Mouse (Mus musculus) CH12.LX (cell line): ENCODE results near the gene Atp6v0b. TPM values are rescaled to one million over a fixed set of nuclear protein-coding genes. Genes with fewer than 3 reads are reported as not detected.

Experiments
- DNase-seq: peaks from one replicate; pipeline ENCODE4 v3.0.0-alpha.2; 2013; ENCODE audit errors: extremely low read depth
- H3K27ac ChIP-seq: 2 replicates; pipeline ENCODE4 v1.5.1; 2012; ENCODE audit warnings: low read depth, mild to moderate bottlenecking, control low read depth, moderate library complexity; ENCODE audit not compliant: insufficient read depth
- H3K27me3 ChIP-seq: replicated peaks from 2 replicates; pipeline ENCODE3; 2012; ENCODE audit warnings: inconsistent platforms
- H3K36me3 ChIP-seq, 2 experiments: replicated peaks in 1 of 2; 2 replicates each; pipeline versions ENCODE3 to v1.6.1; 2012; ENCODE audit warnings: inconsistent platforms in 1 of 2, low read length in 1 of 2, mild to moderate bottlenecking in 1 of 2, mixed read lengths in 1 of 2, moderate library complexity in 1 of 2; ENCODE audit not compliant: control insufficient read depth in 1 of 2, insufficient read depth in 1 of 2
- H3K4me1 ChIP-seq, 2 experiments: 2 replicates each; pipeline ENCODE4 v1.6.1; 2012; ENCODE audit warnings: inconsistent platforms in 1 of 2, moderate library complexity in 1 of 2; ENCODE audit not compliant: insufficient read depth in 2 of 2, control insufficient read depth in 1 of 2
- H3K4me2 ChIP-seq: 2 replicates; pipeline ENCODE4 v1.6.1; 2012; ENCODE audit warnings: low read depth, mild to moderate bottlenecking, control low read depth; ENCODE audit not compliant: poor library complexity, insufficient read depth, severe bottlenecking
- H3K4me3 ChIP-seq, 3 experiments: fragments of 150-350 bp in 1 of 3; sonication (generic) in 1 of 3; replicated peaks in 1 of 3; 2 replicates each; pipeline versions ENCODE3 to v1.5.1; 2011 to 2012; ENCODE audit warnings: low read depth in 2 of 3, low read length in 2 of 3, mild to moderate bottlenecking in 2 of 3, moderate library complexity in 2 of 3, control low read depth in 1 of 3, improper control_type of control experiment in 1 of 3, inconsistent platforms in 1 of 3, mixed read lengths in 1 of 3; ENCODE audit not compliant: poor library complexity in 1 of 3
- H3K79me2 ChIP-seq: replicated peaks from 2 replicates; pipeline ENCODE4 v1.6.1; 2012; ENCODE audit warnings: mild to moderate bottlenecking, moderate library complexity; ENCODE audit not compliant: control insufficient read depth, poor library complexity, insufficient read depth, severe bottlenecking; ENCODE audit errors: extremely low read depth
- H3K9ac ChIP-seq: 2 replicates; pipeline ENCODE4 v1.6.1; 2012; ENCODE audit warnings: low read depth, mild to moderate bottlenecking, control low read depth, moderate library complexity; ENCODE audit not compliant: insufficient read depth
- H3K9me3 ChIP-seq: replicated peaks from 2 replicates; pipeline ENCODE3; 2012; ENCODE audit warnings: low read length, inconsistent platforms, mixed read lengths
- BHLHE40 ChIP-seq: IDR thresholded peaks from 2 replicates; pipeline ENCODE4 v1.6.1; 2011; ENCODE audit warnings: mild to moderate bottlenecking, low read depth, low read length, improper control_type of control experiment
- CHD1 ChIP-seq: IDR thresholded peaks from 2 replicates; pipeline ENCODE4 v1.6.1; 2012; ENCODE audit warnings: low read depth, low read length, improper control_type of control experiment, inconsistent platforms
- CHD2 ChIP-seq: IDR thresholded peaks from 2 replicates; pipeline ENCODE4 v1.6.1; 2011; ENCODE audit warnings: low read length, improper control_type of control experiment
- CTCF ChIP-seq, 2 experiments: IDR thresholded peaks in 1 of 2; conservative IDR thresholded peaks in 1 of 2; 2 replicates each; pipeline ENCODE4 v1.5.1; 2011 to 2012; ENCODE audit warnings: low read depth in 2 of 2, low read length in 2 of 2, improper control_type of control experiment in 1 of 2, inconsistent platforms in 1 of 2, mild to moderate bottlenecking in 1 of 2, moderate library complexity in 1 of 2
- E2F4 ChIP-seq: IDR thresholded peaks from 2 replicates; pipeline ENCODE4 v1.6.1; 2011; ENCODE audit warnings: low read depth, low read length, improper control_type of control experiment; ENCODE audit not compliant: insufficient replicate concordance
- ETS1 ChIP-seq: conservative IDR thresholded peaks from 2 replicates; pipeline ENCODE4 v1.6.1; 2012; ENCODE audit warnings: low read depth, mild to moderate bottlenecking, inconsistent platforms, low read length, improper control_type of control experiment, moderate library complexity
- GABPA ChIP-seq: IDR thresholded peaks from 2 replicates; pipeline ENCODE4 v1.6.1; 2012; ENCODE audit warnings: low read depth, low read length, improper control_type of control experiment, inconsistent platforms; ENCODE audit not compliant: insufficient replicate concordance
- HCFC1 ChIP-seq: IDR thresholded peaks from 2 replicates; pipeline ENCODE4 v1.6.1; 2012; ENCODE audit warnings: low read depth, mild to moderate bottlenecking, inconsistent platforms, low read length, improper control_type of control experiment
- JUND ChIP-seq: conservative IDR thresholded peaks from 2 replicates; pipeline ENCODE4 v1.6.1; 2011; ENCODE audit warnings: low read depth, low read length, improper control_type of control experiment
- MEF2A ChIP-seq: IDR thresholded peaks from 2 replicates; pipeline ENCODE4 v1.6.1; 2014; ENCODE audit warnings: low read depth, mild to moderate bottlenecking, inconsistent platforms, low read length, improper control_type of control experiment, borderline replicate concordance
- MXI1 ChIP-seq: IDR thresholded peaks from 2 replicates; pipeline ENCODE4 v1.6.1; 2011; ENCODE audit warnings: mild to moderate bottlenecking, low read depth, low read length, improper control_type of control experiment
- MYC ChIP-seq: IDR thresholded peaks from 2 replicates; pipeline ENCODE4 v1.6.1; 2011; ENCODE audit warnings: low read depth, mild to moderate bottlenecking, improper control_type of control experiment, low read length
- NRF1 ChIP-seq: IDR thresholded peaks from 2 replicates; pipeline ENCODE4 v1.6.1; 2014; ENCODE audit warnings: low read depth, mild to moderate bottlenecking, inconsistent platforms, low read length, improper control_type of control experiment, moderate library complexity
- PAX5 ChIP-seq: IDR thresholded peaks from 2 replicates; pipeline ENCODE4 v1.6.1; 2012; ENCODE audit warnings: low read length, inconsistent platforms, mixed read lengths
- POLR2AphosphoS2 ChIP-seq: IDR thresholded peaks from 2 replicates; pipeline ENCODE4 v1.6.1; 2011; ENCODE audit warnings: low read depth, low read length, improper control_type of control experiment
- RAD21 ChIP-seq: IDR thresholded peaks from 2 replicates; pipeline ENCODE4 v1.6.1; 2011; ENCODE audit warnings: low read depth, mild to moderate bottlenecking, low read length, improper control_type of control experiment, moderate library complexity
- RCOR1 ChIP-seq: conservative IDR thresholded peaks from 2 replicates; pipeline ENCODE4 v1.6.1; 2012; ENCODE audit warnings: low read depth, mild to moderate bottlenecking, inconsistent platforms, low read length, improper control_type of control experiment
- SMC3 ChIP-seq: IDR thresholded peaks from 2 replicates; pipeline ENCODE4 v1.6.1; 2011; ENCODE audit warnings: low read depth, low read length, improper control_type of control experiment
- TBP ChIP-seq: conservative IDR thresholded peaks from 2 replicates; pipeline ENCODE4 v1.6.1; 2011; ENCODE audit warnings: low read depth, low read length, improper control_type of control experiment
- TCF12 ChIP-seq: IDR thresholded peaks from 2 replicates; pipeline ENCODE4 v1.6.1; 2014; ENCODE audit warnings: low read depth, mild to moderate bottlenecking, inconsistent platforms, low read length, improper control_type of control experiment
- UBTF ChIP-seq: IDR thresholded peaks from 2 replicates; pipeline ENCODE4 v1.6.1; 2012; ENCODE audit warnings: low read depth, mild to moderate bottlenecking, inconsistent platforms, low read length, improper control_type of control experiment, moderate library complexity
- USF1 ChIP-seq: IDR thresholded peaks from 2 replicates; pipeline ENCODE4 v1.6.1; 2014; ENCODE audit warnings: low read depth, mild to moderate bottlenecking, inconsistent platforms, low read length, improper control_type of control experiment
- ZC3H11A ChIP-seq: IDR thresholded peaks from 2 replicates; pipeline ENCODE4 v1.6.1; 2012; ENCODE audit warnings: low read depth, mild to moderate bottlenecking, inconsistent platforms, low read length, improper control_type of control experiment
- dilution Hi-C: fragments of 300-500 bp; cut with MboI; formaldehyde crosslinking; loops from 2 replicates; pipeline ENCODE4 v1.14.3; 2020; ENCODE audit warnings: low sequenced_read_pairs; ENCODE audit not compliant: extremely low pct_unique_long_range_greater_than_20kb, extremely low pct_ligation_motif_present
- in situ Hi-C: fragments of 300-500 bp; cut with MboI; formaldehyde crosslinking; loops from 3 replicates; pipeline ENCODE4 v1.14.3; 2019; ENCODE audit warnings: low sequenced_read_pairs, low pct_ligation_motif_present, low pct_unique_long_range_greater_than_20kb, mixed read lengths
- polyA plus RNA-seq: library from polyadenylated mRNA; unstranded; fragments of >175 nt; gene quantifications from 2 replicates; pipeline ENCODE4 v1.2.1, GENCODE M21; 2012; ENCODE audit warnings: low read depth; ENCODE audit not compliant: insufficient read length
- total RNA-seq, 2 experiments: library from RNA; depleted of rRNA; stranded (reverse); fragments of 300-350 nt in 1 of 2; fragments of >200 nt in 1 of 2; gene quantifications; 2 replicates each; pipeline ENCODE4 v1.2.3; 2012 to 2014

The Atp6v0b gene
- total and polyA plus RNA-seq, 3 experiments = 176 to 202 (median 186) TPM

DNA sequence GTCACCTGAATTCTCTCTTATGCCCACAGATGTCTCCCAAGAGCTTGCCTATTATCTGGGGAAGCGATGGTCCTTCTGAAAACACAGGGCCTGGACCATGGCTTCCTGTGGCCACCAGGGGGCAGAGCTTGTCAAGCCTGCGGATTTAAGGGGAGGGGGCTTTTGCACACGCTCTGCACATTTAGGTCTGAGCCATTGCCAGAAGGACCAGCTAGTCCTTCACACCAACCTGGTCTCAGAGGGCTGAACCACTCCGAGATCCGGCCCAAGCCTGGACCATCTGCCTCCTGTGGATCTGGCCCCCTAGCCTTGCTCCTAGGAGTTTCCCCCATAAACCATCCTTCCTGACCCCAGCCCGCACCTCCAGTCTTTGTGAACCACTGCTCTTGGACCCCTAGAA, 41.1 kb upstream of the Atp6v0b start:
- no peak overlapping the region for H3K4me3 ChIP-seq
- in situ Hi-C loops = loop anchor here (5.0 kb wide), 1 partner anchor 159 kb away; no protein-coding TSS in a partner anchor

DNA sequence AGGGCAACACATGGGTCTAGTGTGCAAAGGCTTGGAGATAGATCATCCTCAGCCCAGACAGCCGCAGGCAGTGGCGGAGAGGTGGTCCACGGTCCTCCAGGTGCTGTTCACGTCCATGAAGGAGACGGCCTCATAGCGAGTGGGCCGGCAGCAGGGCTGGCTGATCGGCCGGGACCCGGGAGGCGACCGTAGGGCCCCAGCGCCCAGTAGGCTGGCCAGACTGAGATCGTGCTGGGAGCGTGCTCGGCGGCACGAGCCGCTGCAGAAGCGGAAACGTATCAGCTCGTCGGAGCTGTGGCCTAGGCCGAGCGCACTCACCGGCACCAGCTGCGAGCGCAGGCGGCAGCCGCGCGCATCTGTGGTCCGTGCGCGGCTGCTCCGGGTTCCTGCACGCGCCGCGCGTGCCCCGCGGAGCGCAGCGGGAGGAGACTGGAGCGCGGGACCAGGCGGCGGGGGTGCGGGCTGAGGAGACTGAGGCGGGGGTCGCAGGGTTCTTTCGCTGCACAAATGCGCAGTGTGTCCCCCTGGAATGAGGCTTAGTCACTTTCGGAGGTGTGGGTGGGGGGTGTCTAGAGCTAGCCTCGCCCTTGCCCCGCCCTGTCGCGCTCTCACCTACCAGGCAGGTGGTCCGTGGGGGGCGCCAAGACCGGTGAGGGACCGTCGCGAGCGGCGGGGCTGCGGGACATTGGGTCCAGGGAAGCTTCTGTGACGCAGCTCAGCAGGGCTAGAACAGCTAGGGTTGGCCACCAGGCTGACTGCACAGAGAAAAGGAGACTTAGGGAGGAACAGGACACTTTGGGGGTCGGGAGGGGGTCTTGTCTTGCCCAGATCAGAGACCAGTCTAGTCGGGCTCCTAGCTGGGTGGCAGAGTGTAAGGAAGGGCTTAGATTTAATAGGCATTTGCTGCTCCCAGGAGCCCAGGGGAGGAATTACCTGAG, 39.7 kb upstream of the Atp6v0b start:
- Histone ChIP-seq H3K9me3 (peaks cover 2% of the 10 kb centered on the region), H3K36me3 (no peaks in the 10 kb centered on the region), H3K79me2 (no peaks in the 10 kb centered on the region), H3K27ac (no peak overlapping the region), H3K4me3 (no peak overlapping the region), H3K27me3 (no peaks in the 10 kb centered on the region), H3K4me2 (no peak overlapping the region), H3K4me1 (peaks cover 2 to 15% of the 10 kb centered on the region in 2 experiments; a peak in 2 of 4 replicates), H3K9ac (no peak overlapping the region)
- in situ Hi-C loops = loop anchor here (5.0 kb wide), 1 partner anchor 160 kb away; no protein-coding TSS in a partner anchor
- dilution Hi-C loops = no loop called here
- no peak for DNase-seq
- TF ChIP-seq MEF2A (no peak), PAX5 (no peak)

More for the DNA sequence above, 41.1 kb upstream of the Atp6v0b start:
- Histone ChIP-seq H3K4me2 (0 out of 2 replicates have a peak overlapping the region, but pooled peaks have one; percentile 21), H3K36me3 (peaks cover 0 to 7% of the 10 kb centered on the region in 2 experiments), H3K9me3 (peaks cover 2% of the 10 kb centered on the region), H3K27ac (no peak overlapping the region), H3K27me3 (no peaks in the 10 kb centered on the region), H3K79me2 (no peaks in the 10 kb centered on the region), H3K4me1 (peaks cover 2 to 15% of the 10 kb centered on the region in 2 experiments; a peak in 2 of 4 replicates), H3K9ac (no peak overlapping the region)
- DNase-seq = peak; percentile 29
- TF ChIP-seq POLR2AphosphoS2 (no peak), MXI1 (no peak), CHD1 (no peak), BHLHE40 (no peak), SMC3 (peak; percentile 78), GABPA (no peak), RAD21 (peak; percentile 52), CTCF (conservative IDR thresholded peaks at IDR 0.05 in 1 of 2, IDR thresholded peaks at IDR 0.05 in 1 of 2; ENCODE audit: low read depth in 2 of 2, low read length in 2 of 2) (peak; percentile 78 to 82), ZC3H11A (no peak)
- dilution Hi-C loops = no loop called here

DNA sequence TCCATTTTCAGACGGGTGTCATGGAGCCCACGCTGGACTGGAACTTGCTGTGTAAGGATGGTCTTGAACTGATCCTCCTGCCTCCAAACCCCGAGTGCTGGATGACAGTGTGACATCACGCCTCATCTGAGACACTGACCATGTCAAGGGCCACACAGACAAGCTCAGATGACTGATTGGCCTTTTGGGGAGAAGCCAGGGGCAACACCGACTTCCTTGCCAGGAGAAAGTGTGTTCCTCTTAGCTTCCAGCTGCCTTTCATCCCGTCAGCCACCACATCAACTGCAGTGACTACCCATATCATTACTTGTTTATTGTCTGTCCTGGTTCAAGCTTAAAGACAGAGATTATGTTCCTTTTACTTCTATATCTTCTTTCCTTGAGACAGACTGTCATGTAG, 37.8 kb upstream of the Atp6v0b start:
- H3K4me2 ChIP-seq = no peak overlapping the region
- no peak overlapping the region for H3K9ac ChIP-seq
- H3K9me3 ChIP-seq = no peaks in the 10 kb centered on the region
- no peak for DNase-seq
- in situ Hi-C loops = loop anchor here (5.0 kb wide), 1 partner anchor 162 kb away; no protein-coding TSS in a partner anchor
- H3K4me3 ChIP-seq = no peak overlapping the region
- dilution Hi-C loops = no loop called here
- no peaks in the 10 kb centered on the region for H3K27me3 ChIP-seq
- H3K4me1 ChIP-seq = peaks cover 2 to 21% of the 10 kb centered on the region in 2 experiments; a peak in 2 of 4 replicates
- H3K79me2 ChIP-seq = no peaks in the 10 kb centered on the region
- no peaks in the 10 kb centered on the region for H3K36me3 ChIP-seq
- no peak overlapping the region for H3K27ac ChIP-seq
- TF ChIP-seq HCFC1 = no peak
- no peak for TF ChIP-seq RCOR1
- no peak for TF ChIP-seq BHLHE40
- TF ChIP-seq MEF2A = no peak
- no peak for TF ChIP-seq E2F4
- TF ChIP-seq MYC = no peak
- TF ChIP-seq CHD2 = no peak
- TF ChIP-seq TBP = no peak
- no peak for TF ChIP-seq NRF1
- no peak for TF ChIP-seq RAD21
- TF ChIP-seq UBTF = no peak
- TF ChIP-seq ETS1 = no peak
- TF ChIP-seq USF1 = no peak
- TF ChIP-seq TCF12 = no peak
- no peak for TF ChIP-seq JUND
